Mouse (Mus musculus): ENCODE measurements at regions not wholly inside any gene's neighbourhood (a gene's known extent, or its start where the extent isn't known, plus 50 kb on each side); places are given as distances from the start of the nearest gene placed in this dataset.

GRCm38 (mm10) chr2:40522536-40522935 is 1296.3 kb upstream of the Ppp6c start:
- no peak for DNase-seq

DNA sequence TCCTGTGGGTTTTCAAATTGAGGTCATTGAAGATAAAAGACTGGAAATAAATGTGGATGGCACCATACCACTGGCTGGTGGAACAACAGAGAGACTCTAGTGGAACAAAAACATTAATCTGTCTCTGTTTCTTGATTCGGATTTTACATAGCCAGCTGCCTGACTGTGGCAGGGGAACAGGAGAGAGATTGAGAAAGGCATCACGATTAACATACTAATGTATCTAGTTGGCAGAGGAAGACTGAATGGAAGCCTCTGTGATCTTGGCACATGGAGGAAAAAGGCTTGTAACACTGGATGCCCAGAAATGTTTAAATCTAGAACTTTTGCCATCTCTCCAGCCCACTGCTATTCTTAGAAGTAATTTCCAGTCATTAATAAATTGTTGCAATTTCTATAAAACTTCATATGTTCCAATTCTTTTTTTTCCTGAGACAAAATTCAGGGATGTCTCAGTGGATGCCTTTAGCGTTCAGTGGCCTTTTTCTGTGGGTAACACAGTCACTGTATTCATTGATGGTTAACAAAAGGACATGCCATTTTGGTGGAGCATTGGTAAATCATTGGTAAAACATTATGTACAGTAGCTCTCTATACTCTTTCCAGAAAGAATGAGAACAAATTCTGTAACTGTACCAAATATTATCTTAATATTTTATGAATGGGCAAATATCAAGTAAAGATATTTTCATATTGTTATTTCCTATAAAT is 1284.5 kb upstream of the Ppp6c start:
- DNase-seq: no peak

DNA sequence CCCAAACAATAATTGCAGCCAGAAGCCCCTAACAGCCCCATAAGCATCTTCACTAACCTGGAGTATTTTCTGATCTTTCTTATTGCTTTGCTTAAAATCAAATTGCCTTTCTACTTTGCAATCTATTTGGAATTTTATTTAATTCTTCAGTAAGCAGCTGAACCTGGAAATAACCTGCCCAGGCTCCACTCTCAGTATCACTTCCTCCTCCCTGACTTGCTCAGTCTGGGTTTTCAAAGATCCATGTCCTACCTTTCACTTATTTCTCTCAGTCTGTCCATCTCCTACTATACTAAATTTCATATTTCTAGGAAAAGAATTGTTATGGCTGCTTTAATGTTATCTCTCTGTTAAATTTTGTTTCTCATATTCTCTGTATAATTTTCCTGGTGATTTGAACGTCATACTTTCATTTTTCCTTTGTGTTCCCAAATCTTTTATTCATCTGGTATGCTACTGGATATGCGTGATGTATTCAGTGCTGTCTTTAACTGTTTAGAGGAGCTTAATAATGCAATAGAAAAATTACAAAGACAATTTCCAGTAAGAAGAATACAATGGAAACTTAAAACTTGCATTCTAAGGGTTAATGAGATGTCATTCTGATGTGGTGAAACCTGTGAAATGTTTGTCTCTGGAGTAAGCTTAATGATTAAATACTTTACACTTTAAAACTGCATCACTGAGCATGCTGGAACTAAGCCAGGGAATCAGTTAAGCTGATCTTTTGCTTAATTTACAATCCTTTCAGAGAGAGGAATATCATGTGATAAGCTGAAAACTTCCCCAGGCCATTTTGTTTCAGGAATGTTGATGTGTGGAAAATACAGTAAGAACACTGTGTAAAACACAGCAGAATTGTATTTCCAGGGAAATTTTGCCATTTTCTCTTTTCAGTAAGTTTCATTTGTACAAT is 1252.8 kb upstream of the Ppp6c start:
- peak; percentile 2 to 19 for DNase-seq

DNA sequence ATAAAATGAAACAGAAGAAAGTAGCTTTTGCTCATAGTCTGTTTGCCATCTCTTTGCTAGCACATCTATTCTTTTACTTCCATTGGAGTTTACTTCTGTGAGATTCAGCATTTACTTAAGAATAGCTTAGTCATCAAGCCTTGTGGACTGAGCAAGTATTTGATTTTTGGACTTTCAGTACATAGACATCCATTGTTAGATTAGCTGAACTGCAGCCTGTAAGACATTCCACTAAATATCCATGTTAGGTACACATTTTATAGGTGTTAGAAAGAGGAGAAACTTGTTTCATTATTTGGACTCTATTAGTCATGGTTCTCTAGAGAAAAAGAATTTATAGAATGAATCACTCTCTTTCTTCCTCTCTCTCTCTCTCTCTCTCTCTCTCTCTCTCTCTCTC is 1251.2 kb upstream of the Ppp6c start:
- DNase-seq: no peak

DNA sequence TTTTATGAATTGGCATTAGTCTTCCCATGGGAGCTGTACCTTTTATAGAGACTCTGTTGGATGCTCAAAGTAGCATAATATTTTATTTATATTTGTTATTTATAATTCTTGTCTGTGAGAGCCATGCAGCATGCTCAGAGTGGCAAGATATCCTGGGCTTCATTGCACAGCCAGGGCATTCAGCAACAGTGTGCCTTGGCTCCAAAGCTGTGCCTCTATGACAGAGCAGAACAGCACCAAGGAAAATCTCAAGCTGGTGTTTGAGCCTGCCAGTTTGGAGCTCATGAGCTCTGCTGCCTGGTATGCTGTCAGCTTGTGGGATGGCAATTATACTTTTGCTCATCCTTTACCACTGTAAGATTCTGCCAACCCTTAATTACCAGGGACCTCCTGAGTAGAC is 1230.1 kb upstream of the Ppp6c start:
- no peak for DNase-seq

DNA sequence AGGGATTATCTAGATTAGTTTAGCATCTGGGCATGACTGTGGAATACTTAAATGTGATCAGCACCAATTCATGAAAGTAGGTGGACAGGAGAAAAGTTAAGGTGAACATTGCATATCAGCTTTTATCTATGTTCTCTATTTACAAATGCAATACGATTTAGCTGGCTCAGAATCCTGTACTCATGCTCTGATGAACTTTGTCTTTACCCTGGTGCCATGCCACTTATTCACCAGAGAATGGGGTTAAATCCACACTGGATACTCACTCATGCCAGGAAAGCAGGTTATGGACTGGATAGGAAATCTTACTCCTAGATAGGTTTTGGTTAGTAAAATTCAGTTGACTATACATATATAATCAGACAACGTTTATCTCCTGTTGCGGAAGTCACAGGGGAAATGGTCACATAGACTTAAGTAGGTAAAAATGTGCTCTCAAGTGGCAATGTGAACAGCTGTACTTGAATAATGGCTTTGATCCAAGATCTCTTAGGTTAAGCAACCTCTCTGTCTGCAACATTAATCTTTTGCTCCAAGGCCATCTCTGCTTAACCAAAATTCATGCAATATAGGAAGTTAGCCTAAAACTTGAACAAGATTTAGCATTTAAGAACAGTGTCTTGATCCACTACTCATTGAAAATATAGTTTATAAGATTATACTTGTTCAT is 1206.7 kb upstream of the Ppp6c start:
- DNase-seq: no peak

- no peak for DNase-seq
Observed at GRCm38 (mm10) chr2:40431335-40431734, 1205.1 kb upstream of the Ppp6c start.

GRCm38 (mm10) chr2:40402418-40402817 is 1176.2 kb upstream of the Ppp6c start:
- DNase-seq: no peak
